Mouse (Mus musculus) C2C12 (cell line): ENCODE results near the gene Coq8a.

Source experiments
- CTCF ChIP-seq: IDR thresholded peaks from one replicate; pipeline ENCODE4 v1.5.1; 2011; ENCODE audit not compliant: control insufficient read depth, insufficient read depth, insufficient read length
- MYOD1 ChIP-seq: IDR thresholded peaks from one replicate; pipeline ENCODE4 v1.6.1; 2011; ENCODE audit warnings: low read depth; ENCODE audit not compliant: control insufficient read depth, insufficient read length

DNA sequence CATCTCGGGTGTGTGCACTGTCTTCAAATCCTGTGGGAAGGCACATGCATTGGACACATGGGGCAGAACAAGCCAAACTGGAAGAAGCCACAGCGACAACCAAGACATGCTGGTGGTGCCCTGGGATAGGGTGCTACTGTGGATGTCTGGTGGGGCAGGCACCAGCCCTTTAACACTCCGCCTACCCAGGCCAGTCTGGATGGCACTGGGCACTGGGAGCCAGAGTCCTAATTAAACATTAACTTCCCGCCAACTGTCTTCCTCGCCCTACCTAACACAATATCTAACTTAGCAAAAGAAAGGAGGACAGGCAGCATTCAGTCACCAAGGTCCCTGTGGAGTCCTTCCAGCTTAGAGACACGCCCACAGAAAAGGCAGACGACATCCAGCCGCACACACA lies 23.8 kb downstream of the Coq8a start:
- no peak for TF ChIP-seq MYOD1
- no peak for TF ChIP-seq CTCF
